Mouse (Mus musculus) gastrocnemius, adult 8-10 months (tissue): ENCODE results near the gene Gm9803. TPM values are rescaled to one million over a fixed set of nuclear protein-coding genes. Genes with fewer than 3 reads are reported as not detected.
"Not testable (repeated sequence)": the region's sequence is repeated elsewhere in the genome, so short reads cannot be mapped to it uniquely, and the experiment has no call there.

Source experiments
- DNase-seq, 2 experiments: peaks; one replicate each; pipeline ENCODE4 v3.0.0; 2022; ENCODE audit warnings: low spot score in 2 of 2
- total RNA-seq, 4 experiments: library from RNA; stranded (reverse); gene quantifications; 2 replicates each; pipeline ENCODE4 v1.2.4; 2022

Gene Gm9803
- total RNA-seq, result 10 to 100 TPM in 1 of 4 experiments, 1 to 10 TPM in 1, not detected in 2; 9.8 to 13.6 TPM

DNA sequence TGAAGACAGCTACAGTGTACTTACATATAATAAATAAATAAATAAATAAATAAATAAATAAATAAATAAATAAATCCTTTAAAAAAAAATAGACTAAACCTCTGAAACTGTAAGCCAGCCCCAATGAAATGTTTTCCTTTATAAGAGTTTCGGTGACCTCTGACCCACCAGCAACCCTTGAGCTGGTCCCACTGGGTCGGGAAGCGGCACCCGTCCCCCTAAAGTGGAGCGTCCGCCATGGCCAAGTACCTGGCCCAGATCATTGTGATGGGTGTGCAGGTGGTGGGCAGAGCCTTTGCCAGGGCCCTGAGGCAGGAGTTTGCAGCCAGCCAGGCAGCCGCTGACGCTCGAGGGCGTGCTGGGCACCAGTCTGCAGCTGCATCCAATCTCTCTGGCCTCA lies at the start of gene Gm9803:
Gene Gm9803 (plus strand): TSS at position 154 of the 400 bp plus-strand sequence.
- DNase-seq, result not testable (repeated sequence)

GRCm38 (mm10) chr10:43475376-43475775 lies 48.5 kb upstream of the Gm9803 start:
- no peak for DNase-seq

- no peak for DNase-seq
These were observed 46.4 kb upstream of the Gm9803 start for GRCm38 (mm10) chr10:43477459-43477858.

DNA sequence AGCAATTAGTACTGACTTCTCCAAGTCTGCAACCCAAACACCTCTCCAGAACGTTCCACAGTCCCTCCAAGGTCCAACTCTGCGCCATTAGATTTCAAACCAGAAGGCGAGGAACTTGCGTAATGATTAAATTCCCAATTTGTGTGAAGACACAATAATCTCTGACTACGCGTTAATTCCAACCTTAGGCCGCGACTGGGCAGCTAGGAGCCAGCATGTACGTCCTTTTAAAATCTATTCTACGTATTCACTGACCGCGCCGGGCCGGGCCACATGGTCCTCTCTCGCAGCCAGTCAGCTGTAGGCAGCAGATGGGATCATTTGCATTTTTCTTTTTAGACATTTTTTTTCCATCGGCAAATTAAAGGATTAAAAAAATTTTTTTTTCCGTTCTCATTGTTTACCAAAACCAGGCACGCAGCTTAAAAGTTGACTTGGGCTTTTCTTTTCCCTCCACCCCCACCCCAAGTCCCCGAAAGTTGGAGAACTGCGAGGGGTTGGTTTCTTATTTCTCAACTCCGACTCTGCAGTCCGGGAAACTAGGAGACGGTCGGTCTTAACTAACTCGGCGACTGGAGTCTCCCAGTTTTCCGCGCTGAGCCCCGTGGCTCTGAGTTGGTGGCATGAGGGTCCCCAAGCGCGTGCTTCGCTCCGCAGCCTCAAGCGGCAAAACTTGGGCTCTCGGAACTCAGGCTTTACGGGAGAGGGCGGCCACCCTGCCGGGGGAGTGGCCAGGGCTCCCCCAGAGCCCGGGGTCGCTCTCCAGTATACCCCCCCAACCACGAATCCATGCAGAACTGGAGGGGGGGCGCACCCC lies 45.8 kb upstream of the Gm9803 start:
- peak; percentile 32 to 50 for DNase-seq

DNA sequence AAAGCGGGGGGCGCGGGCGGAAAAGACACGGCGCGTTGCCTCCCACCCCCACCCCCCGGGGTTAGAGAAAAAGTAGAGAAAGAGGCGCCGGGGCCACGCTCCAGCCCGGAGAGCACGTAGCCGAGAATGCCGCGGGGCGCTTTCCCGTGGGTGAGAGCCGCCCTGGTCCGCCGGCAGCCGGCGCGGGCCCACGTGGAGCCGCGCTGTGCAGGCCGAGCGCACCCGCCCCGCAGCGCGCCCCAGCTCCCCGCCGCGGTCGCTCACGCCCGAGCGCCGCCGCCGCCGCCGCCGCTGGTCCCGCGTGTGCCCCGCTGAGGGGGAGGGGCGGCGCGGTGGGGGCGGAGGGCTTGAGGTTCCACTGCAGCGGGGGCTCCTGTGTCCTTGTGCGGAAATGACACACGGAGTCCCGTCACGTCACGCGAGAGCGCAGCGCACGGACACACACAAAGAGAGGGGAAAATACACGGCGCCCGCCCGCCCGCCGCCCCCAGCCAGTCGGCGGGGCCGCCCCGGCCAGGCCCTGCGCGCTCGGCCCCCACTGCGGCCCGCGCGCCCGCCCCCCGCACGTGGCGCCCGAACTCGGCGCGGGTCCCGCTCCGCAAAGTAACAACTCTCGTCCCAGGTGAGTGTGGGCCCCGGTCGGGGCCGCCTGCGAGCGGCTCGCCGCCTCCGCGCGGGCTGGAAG lies 45.0 kb upstream of the Gm9803 start, which contains the start of gene Bend3:
Gene Bend3 (plus strand): TSS at position 81 of the 685 bp plus-strand sequence.
- peak in 1 of 2 experiments; percentile 42 for DNase-seq

DNA sequence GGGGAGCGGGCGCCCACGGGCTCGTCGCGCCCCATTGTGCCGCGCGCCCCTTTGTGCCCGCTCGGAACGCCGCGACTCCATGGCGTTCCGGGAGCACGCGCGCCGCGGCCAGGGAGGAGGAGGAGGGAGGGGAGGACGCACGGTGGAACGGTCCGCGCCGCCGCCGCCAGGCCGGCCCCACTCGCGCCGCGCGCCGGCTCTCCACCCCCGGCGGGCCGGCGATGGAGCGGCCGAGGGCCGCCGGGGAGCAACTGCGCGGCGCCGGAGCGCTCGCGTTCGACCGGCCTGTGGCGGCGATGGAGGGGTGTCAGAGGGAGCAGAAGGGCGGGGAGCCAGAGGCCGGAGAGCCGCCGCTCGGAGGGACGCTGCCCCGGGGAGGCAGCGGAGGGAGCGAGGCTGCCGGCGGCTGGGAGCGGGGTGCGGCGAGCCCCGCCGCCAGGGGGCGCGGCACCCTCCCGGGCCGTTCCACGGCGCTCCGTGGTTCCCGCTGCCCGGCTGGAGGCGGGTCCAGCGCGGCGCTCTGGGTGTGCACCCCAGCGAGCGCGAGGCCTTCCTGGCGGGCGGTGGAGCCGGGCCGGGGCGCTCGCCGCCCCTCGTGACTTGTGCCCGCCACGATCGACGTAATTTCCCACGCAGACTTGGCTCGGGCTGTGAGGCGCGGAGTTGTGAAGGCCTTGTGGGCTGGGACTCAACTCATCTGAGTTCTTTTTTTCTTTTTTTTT lies 44.3 kb upstream of the Gm9803 start:
- peak; percentile 70 to 85 for DNase-seq

GRCm38 (mm10) chr10:43480227-43480849 lies 43.5 kb upstream of the Gm9803 start:
- DNase-seq, result no peak

DNA sequence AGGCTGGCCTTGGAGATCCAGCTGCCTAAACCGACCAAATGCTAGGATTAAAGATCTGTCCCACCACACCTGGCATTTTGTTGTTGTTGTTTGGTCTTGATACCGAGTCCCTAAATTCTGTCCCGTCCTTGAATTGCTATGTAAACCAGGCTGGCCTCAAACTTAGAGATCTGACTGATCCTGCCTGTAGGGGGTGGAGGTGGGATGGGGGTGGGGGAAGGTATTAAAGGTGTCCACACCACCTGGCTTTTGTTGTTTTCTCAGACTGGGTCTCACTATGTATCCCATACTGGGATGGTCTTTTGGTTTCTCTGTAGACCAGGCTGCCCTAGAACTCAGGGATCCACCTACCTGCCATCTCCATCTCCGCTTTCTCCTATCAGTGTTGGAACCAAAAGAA lies 42.7 kb upstream of the Gm9803 start:
- no peak for DNase-seq

GRCm38 (mm10) chr10:43482021-43482420 lies 41.9 kb upstream of the Gm9803 start:
- no peak for DNase-seq

DNA sequence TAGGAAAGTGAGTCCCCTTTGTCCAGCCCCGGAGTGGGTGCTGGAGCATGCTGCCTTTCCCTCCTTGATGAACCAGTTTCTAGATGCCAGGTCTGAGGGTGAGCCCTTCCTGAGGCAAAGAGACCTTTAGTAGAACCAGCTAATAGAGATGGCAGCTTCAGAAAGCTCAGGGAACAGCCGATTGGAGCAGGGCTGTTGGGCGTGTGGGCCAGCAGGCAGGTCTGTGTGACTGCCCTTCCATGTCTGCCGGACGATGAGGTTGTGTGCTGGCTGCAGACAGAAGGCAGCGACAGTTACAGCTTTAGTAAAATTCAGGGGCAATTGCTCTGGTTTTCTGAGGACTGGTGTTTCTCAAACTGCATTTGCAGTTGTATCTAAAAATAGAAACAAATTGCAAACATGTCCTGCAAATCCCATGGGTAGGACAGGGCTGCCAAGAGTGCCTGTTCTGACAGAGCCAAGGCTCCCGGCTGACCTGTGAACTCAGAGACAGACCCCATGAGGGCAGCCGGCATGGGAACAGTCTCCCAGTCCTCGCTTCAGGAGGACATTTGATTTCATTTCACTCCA lies 40.4 kb upstream of the Gm9803 start:
- peak; percentile 35 to 58 for DNase-seq

- no peak for DNase-seq
These were observed 38.1 kb upstream of the Gm9803 start for GRCm38 (mm10) chr10:43485751-43486268.

GRCm38 (mm10) chr10:43487441-43488010 lies 36.4 kb upstream of the Gm9803 start:
- no peak for DNase-seq

DNA sequence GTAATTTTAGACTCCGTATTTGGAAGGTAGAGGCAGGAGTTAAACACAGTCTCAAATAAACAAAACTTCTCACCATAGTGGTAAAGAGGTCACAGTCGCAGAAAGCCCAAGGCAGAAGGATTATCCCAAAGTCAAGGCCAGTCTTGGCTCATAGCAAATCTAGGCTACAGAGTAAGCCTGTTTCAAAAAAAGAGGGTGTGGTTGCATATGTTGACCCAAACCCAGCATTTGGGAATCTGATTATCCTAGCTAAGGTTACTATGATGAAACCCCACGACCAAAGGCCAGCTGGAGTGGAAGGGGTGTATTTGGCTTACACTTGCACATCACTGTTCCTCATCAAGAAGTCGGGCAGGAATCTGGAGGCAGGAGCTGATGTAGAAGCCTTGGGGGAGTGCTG lies 35.6 kb upstream of the Gm9803 start:
- DNase-seq, result no peak

DNA sequence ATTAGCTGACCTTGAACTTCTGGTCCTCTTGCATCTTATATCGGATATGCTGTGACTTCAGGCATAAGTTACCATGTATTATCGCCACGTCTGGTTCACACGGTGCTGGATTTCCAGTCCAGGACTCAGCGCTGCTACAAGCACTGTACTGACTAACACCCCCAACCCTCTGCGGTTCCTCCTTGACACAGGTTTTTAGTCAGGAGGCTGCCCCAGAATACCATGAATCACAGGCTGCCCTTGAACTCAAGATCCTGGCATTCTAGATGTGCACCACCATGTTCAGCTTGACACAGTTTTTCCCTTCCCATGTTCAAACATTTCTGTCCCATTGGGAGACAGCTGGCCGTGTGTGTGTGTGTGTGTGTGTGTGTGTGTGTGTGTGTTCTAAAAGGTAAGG lies 34.7 kb upstream of the Gm9803 start:
- no peak for DNase-seq

DNA sequence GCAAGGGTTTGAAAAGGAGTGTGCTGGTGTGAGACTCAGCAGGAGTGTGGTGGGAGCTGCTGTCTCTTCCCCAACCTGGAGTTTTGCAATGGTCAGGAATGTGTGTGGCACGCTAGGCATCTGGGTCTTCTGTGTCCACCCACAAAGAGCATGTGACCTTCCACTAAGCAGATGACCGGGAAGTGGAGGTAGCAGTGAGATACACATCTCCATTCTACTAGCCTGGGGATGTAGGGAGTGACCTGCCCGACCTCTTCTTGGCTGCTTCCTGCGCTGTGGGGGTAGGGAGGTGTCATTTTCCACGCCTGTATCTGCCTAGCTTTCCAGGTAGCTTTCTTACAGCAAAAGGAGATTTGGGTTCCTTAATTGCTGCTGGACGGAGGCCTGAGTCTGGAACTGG lies 34.3 kb upstream of the Gm9803 start:
- no peak for DNase-seq

- no peak for DNase-seq
These were observed 33.9 kb upstream of the Gm9803 start for GRCm38 (mm10) chr10:43490034-43490433.

DNA sequence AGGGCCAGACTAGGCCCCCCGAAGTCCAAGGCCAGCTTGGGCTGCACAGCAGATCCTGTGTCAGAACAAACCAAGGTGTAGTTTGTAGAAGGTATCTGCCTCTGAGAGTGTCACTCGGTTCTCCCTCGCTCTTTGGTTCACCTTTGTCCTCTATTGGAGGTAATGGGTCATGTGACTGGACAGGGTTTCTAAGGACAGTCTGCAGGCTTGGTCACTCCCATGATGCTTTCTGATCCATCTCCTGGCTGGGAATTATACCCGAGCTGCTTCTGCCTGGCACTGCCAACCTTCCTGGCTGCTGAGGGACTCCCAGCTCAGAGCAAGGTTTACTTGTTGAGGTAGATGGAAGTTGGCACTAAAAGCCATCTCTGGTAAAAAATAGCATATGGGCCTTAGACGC lies 33.0 kb upstream of the Gm9803 start:
- DNase-seq, result no peak

DNA sequence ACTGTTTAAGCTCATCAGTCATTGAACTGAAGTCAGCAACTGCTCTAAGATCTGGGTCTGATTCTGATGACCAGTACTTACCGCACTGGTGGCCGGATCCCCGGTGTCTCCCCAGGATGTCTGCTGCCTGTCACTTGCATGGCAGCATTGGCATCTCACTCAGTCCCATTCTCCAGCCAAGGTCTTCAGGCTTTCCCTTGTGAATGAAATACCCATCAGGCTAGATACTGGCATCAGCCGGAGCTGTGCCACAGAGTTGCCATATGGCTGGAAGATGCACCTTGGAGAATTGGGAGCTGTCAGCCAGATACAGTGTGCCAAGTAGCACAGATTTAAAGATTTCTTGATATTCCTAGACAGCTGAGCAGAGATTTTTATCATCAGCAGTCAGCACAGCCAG lies 21.3 kb upstream of the Gm9803 start:
- no peak for DNase-seq

- no peak for DNase-seq
These were observed 19.6 kb upstream of the Gm9803 start for GRCm38 (mm10) chr10:43504291-43504690.

DNA sequence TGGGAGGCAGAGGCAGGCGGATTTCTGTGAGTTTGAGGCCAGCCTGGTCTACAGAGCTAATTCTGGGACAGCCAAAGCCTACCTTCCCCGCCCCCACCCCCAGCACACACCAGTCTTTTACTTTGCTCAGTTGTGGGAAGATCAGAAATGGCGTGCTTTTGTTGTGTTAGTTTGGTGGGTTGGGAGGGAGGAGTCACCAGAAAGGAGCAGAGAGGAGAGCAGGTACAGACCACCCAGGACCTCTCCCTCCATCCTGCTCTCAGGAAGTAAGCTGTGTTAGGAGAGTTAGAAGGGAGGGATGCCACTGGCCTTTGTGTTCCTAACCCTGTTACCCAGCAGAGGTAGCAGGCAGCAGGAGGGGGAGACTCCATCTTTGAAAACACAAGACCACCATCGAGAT lies 16.8 kb upstream of the Gm9803 start:
- DNase-seq, result no peak

- no peak for DNase-seq
These were observed 14.7 kb upstream of the Gm9803 start for GRCm38 (mm10) chr10:43509228-43509627.
